Mouse (Mus musculus): Measurements from ENCODE around the gene Gm13762.
"Not testable (repeated sequence)": the region's sequence is repeated elsewhere in the genome, so short reads cannot be mapped to it uniquely, and the experiment has no call there.

The Gm13762 gene

GRCm38 (mm10) chr2:88980181-88980580 lies at the start of gene Gm13762:
Gene Gm13762 (minus strand): TSS chr2:88980281.
- DNase-seq (ENCODE audit: low spot score in 2 of 2) = no peak

- DNase-seq (ENCODE audit: low spot score in 2 of 2) = not testable (repeated sequence)
Measured at GRCm38 (mm10) chr2:89021436-89021835, 41.4 kb upstream of the Gm13762 start.

- no peak for DNase-seq (ENCODE audit: low spot score in 2 of 2)
Measured at GRCm38 (mm10) chr2:89018240-89018639, 38.2 kb upstream of the Gm13762 start, which contains the start of gene Olfr1216. Gene Olfr1216 (minus strand): TSS chr2:89018340.

- DNase-seq (ENCODE audit: low spot score in 2 of 2) = no peak
Measured at GRCm38 (mm10) chr2:89006873-89007272, 26.8 kb upstream of the Gm13762 start, which contains the start of gene Olfr1215. Gene Olfr1215 (minus strand): TSS chr2:89006973.

- DNase-seq (ENCODE audit: low spot score in 2 of 2) = no peak
Measured at GRCm38 (mm10) chr2:88992553-88992952, 12.5 kb upstream of the Gm13762 start, which contains the start of gene Olfr1214. Gene Olfr1214 (minus strand): TSS chr2:88992653.

GRCm38 (mm10) chr2:88953669-88954068 lies 26.4 kb downstream of the Gm13762 start, which contains the start of gene Olfr1212:
Gene Olfr1212 (plus strand): TSS chr2:88953969.
- DNase-seq (ENCODE audit: low spot score in 2 of 2) = no peak

- no peak for DNase-seq (ENCODE audit: low spot score in 2 of 2)
Measured at GRCm38 (mm10) chr2:88938011-88938410, 42.1 kb downstream of the Gm13762 start, which contains the start of gene Olfr1211. Gene Olfr1211 (minus strand): TSS chr2:88938111.
